Mouse (Mus musculus) T-helper 17 cell (primary cell): ENCODE data around the gene Plekhg1.

Experiments
- in situ Hi-C, 2 experiments: fragments of 300-600 bp; cut with MboI, MseI; formaldehyde crosslinking; loops; 1 replicate in 1 of 2; 2 replicates in 1 of 2; pipeline ENCODE4 v1.15.1; 2025; ENCODE audit warnings: high pct_unique_total_duplicates in 2 of 2

Plekhg1 gene

GRCm38 (mm10) chr10:3877852-3878535, 137.8 kb downstream of the Plekhg1 start:
- in situ Hi-C loops, result no loop called here

- in situ Hi-C loops, result no loop called here
Measured at GRCm38 (mm10) chr10:3881179-3881578, 141.0 kb downstream of the Plekhg1 start.

- in situ Hi-C loops, result no loop called here
Measured at GRCm38 (mm10) chr10:3888510-3888909, 148.3 kb downstream of the Plekhg1 start.

- in situ Hi-C loops, result no loop called here
Measured at GRCm38 (mm10) chr10:3891381-3892263, 151.5 kb downstream of the Plekhg1 start.

- in situ Hi-C loops, result no loop called here
Measured at GRCm38 (mm10) chr10:3892368-3892767, 152.2 kb downstream of the Plekhg1 start.

GRCm38 (mm10) chr10:3898068-3898467, 157.9 kb downstream of the Plekhg1 start:
- in situ Hi-C loops, result no loop called here

- in situ Hi-C loops, result no loop called here
Measured at GRCm38 (mm10) chr10:3900416-3900956, 160.3 kb downstream of the Plekhg1 start.

GRCm38 (mm10) chr10:3905747-3906146, 165.6 kb downstream of the Plekhg1 start:
- in situ Hi-C loops, result no loop called here

GRCm38 (mm10) chr10:3914104-3914503, 173.9 kb downstream of the Plekhg1 start:
- in situ Hi-C loops, result no loop called here

GRCm38 (mm10) chr10:3920368-3921152, 180.4 kb downstream of the Plekhg1 start:
- in situ Hi-C loops, result no loop called here

- in situ Hi-C loops, result no loop called here
Measured at GRCm38 (mm10) chr10:3928008-3928545, 187.9 kb downstream of the Plekhg1 start.

- in situ Hi-C loops, result no loop called here
Measured at GRCm38 (mm10) chr10:3931831-3932230, 191.7 kb downstream of the Plekhg1 start.

- in situ Hi-C loops, result no loop called here
Measured at GRCm38 (mm10) chr10:3933311-3933940, 193.3 kb downstream of the Plekhg1 start.

GRCm38 (mm10) chr10:3936864-3937263, 196.7 kb downstream of the Plekhg1 start:
- in situ Hi-C loops, result no loop called here

GRCm38 (mm10) chr10:3939895-3940595, 199.9 kb downstream of the Plekhg1 start:
- in situ Hi-C loops, result loop anchor here (5.0 to 10.0 kb wide), 3 partner anchors 403 to 615 kb away; no protein-coding TSS in a partner anchor

GRCm38 (mm10) chr10:3940596-3940975, 200.4 kb downstream of the Plekhg1 start:
- in situ Hi-C loops, result loop anchor here (5.0 to 10.0 kb wide), 3 partner anchors 403 to 616 kb away; no protein-coding TSS in a partner anchor

- in situ Hi-C loops, result loop anchor here (5.0 to 10.0 kb wide), 3 partner anchors 404 to 616 kb away; no protein-coding TSS in a partner anchor
Measured at GRCm38 (mm10) chr10:3941054-3941757, 201.0 kb downstream of the Plekhg1 start.

- in situ Hi-C loops, result loop anchor here (5.0 to 10.0 kb wide), 3 partner anchors 405 to 617 kb away; no protein-coding TSS in a partner anchor
Measured at GRCm38 (mm10) chr10:3942289-3942688, 202.1 kb downstream of the Plekhg1 start.
